In the genomic region with DNA sequence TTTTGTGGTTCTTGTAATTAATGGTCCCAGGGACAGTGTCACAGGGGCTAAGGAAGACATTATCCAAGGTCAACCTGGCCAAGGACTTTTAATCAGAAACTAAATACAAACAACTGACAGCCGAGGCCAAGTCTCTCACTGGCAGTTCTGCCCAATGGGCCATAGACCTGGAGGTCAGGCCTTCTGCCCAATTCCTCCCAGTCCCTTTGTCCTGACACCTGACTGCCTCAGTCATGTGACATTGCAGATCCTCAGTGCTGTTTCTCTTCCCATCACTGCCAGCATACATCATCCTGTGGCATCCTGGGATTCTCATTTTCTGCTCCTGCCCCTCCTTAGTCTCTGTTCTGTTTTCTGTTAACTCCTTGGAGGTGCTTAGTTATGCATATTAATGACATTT, we compare ENCODE assay signal across 26 mouse cellular contexts.
DNase-seq lines count a peak whose midpoint lies in the region; ATAC-seq and TF ChIP-seq lines count a peak whose summit lies in the region.
"Had no signal": no experiment of that assay in that cellular context is flagged by ENCODE, and none has a peak within 500 bp of the region (broad histone marks: within the 10 kb centered on the region; RNA-seq: fewer than 3 reads in every experiment).

No protein-coding gene starts in this region.

- no peaks in the 10 kb centered on the region for H3K9me3 ChIP-seq in kidney, embryonic 16.5 days (ENCODE audit: low read length)
- H3K9me3 ChIP-seq: heart, embryonic 12.5 days; heart, embryonic 15.5 days; hindbrain, embryonic 10.5 days had no signal

- no peak for TF ChIP-seq POLR2A in kidney, adult 2 months (IDR thresholded peaks at IDR 0.05; ENCODE audit: low read depth, low read length)

- DNase-seq in embryo, embryonic 10 days (ENCODE audit: low spot score): peak; percentile 3
- no peak for DNase-seq in embryo, embryonic 10.5 days (ENCODE audit: low spot score)
- peak; percentile 88 for DNase-seq in kidney, adult 2 months
- peak; percentile 27 for DNase-seq in kidney, postnatal 14 days
- no peak for DNase-seq in adrenal gland, postnatal 25 days
- DNase-seq in neural tube, embryonic 10.5 days (ENCODE audit: extremely low spot score, low spot score): no peak
- DNase-seq: adrenal gland, adult 8-10 months; adrenal gland, postnatal 36 days; cerebellum, adult 18-20 months; cerebellum, adult 9-11 months; cerebellum, postnatal 25 days; forebrain, postnatal 0 days; gastrocnemius, adult 2 months; gastrocnemius, postnatal 14 days; heart, adult 11 months; heart, postnatal 10 days; heart, postnatal 36 days had no signal

- H3K4me1 ChIP-seq in kidney, adult 2 months (ENCODE audit: control insufficient read depth, insufficient read depth, low read length): peaks cover 7% of the 10 kb centered on the region
- H3K4me1 ChIP-seq in kidney, embryonic 16.5 days (ENCODE audit: insufficient read depth, low read length): no peaks in the 10 kb centered on the region
- H3K4me1 ChIP-seq: heart, embryonic 12.5 days; heart, embryonic 15.5 days; hindbrain, embryonic 10.5 days had no signal

- H3K4me2 ChIP-seq in kidney, embryonic 16.5 days (replicated peaks; ENCODE audit: low read depth, low read length): no peak overlapping the region
- H3K4me2 ChIP-seq: heart, embryonic 12.5 days; heart, embryonic 15.5 days; hindbrain, embryonic 14.5 days had no signal

- H3K4me3 ChIP-seq in kidney, adult 2 months (ENCODE audit: insufficient read depth, low read depth, low read length): no peak overlapping the region
- H3K4me3 ChIP-seq in kidney, embryonic 16.5 days (ENCODE audit: low read length): no peak overlapping the region
- H3K4me3 ChIP-seq: gastrocnemius, adult 2 months; heart, embryonic 12.5 days; heart, embryonic 15.5 days; hindbrain, embryonic 10.5 days had no signal

- no peak overlapping the region for H3K9ac ChIP-seq in kidney, embryonic 16.5 days (replicated peaks; ENCODE audit: low read length)
- H3K9ac ChIP-seq: forebrain, postnatal 0 days; heart, embryonic 12.5 days; heart, embryonic 15.5 days; hindbrain, embryonic 14.5 days had no signal

- 19% methylated on average over 1 of the region's 1 CpGs for WGBS in kidney, adult 2 months
- 13% methylated on average over 1 of the region's 1 CpGs for WGBS in kidney, embryonic 16.5 days

- H3K36me3 ChIP-seq in kidney, adult 2 months (ENCODE audit: control insufficient read depth, insufficient read depth, low read length): no peaks in the 10 kb centered on the region
- H3K36me3 ChIP-seq in kidney, embryonic 16.5 days (ENCODE audit: insufficient read depth, low read length): no peaks in the 10 kb centered on the region
- H3K36me3 ChIP-seq: heart, embryonic 12.5 days; heart, embryonic 15.5 days; hindbrain, embryonic 10.5 days had no signal

- no peak for TF ChIP-seq CTCF in kidney, adult 2 months (conservative IDR thresholded peaks at IDR 0.05; ENCODE audit: insufficient read depth, insufficient read length, low read depth, low read length)

- peak; percentile 61; the same call in 1 of the 2 replicates for ATAC-seq in kidney, embryonic 16.5 days (ENCODE audit: low FRiP score, low TSS enrichment)
- ATAC-seq in erythroid progenitor cell, adult 5-6 weeks (replicated peaks; ENCODE audit: low FRiP score, poor library complexity, severe bottlenecking): no peak
- ATAC-seq: activated CD4-positive, CD25-positive, alpha-beta regulatory T cell, adult 4 months; forebrain, embryonic 14.5 days; forebrain, postnatal 0 days; hindbrain, postnatal 0 days had no signal

- peak overlapping the region; percentile 55; the same call in 1 of the 2 replicates for H3K27ac ChIP-seq in kidney, adult 2 months (ENCODE audit: insufficient read depth, low read depth, low read length)
- no peak overlapping the region for H3K27ac ChIP-seq in kidney, embryonic 16.5 days (ENCODE audit: low read length)
- H3K27ac ChIP-seq: gastrocnemius, adult 2 months; heart, embryonic 15.5 days; hindbrain, embryonic 10.5 days; hindbrain, embryonic 14.5 days; hindbrain, postnatal 0 days had no signal

- H3K27me3 ChIP-seq in kidney, adult 2 months (replicated peaks; ENCODE audit: control insufficient read depth, insufficient read depth, low read length): no peaks in the 10 kb centered on the region
- H3K27me3 ChIP-seq in kidney, embryonic 16.5 days (ENCODE audit: insufficient read depth, low read length): no peaks in the 10 kb centered on the region
- H3K27me3 ChIP-seq: heart, embryonic 12.5 days; heart, embryonic 15.5 days had no signal

Comparison
In these comparisons a context has a peak if more than half of its experiments do, and no peak if none do; other contexts are left out.
1. DNase-seq: peak in embryo, embryonic 10 days (single experiment), kidney, adult 2 months (single experiment) and kidney, postnatal 14 days (single experiment); none in embryo, embryonic 10.5 days (single experiment), adrenal gland, postnatal 25 days (single experiment) and neural tube, embryonic 10.5 days (single experiment).